ENCODE assay signal across 8 mouse cellular contexts in the genomic region with DNA sequence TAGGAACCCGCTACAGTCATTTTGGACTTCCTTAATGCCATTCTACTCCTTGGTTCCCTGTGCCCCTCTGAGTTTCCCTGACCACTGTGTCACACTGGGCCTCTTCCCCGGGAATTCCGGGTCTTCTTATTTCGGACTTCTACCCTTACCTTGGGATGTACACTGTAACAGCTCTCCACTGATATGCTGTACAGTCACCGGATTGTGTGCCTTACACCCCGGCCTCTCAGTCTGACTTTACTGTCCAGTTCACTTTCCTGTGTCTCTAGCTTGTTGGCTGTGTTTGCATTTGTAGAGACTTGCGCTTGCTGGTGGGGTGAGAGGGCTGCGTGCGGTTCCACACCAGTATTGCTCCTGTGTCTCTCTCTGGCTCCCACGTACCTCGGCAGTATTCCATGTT. TPM values are rescaled to one million over a fixed set of nuclear protein-coding genes. Genes with fewer than 3 reads are reported as not detected.
A peak's percentile ranks its signal among the peaks of the same experiment; 100 is the strongest.
DNase-seq lines count a peak whose midpoint lies in the region; ATAC-seq and TF ChIP-seq lines count a peak whose summit lies in the region.

No protein-coding gene starts in this region.

- no peak for TF ChIP-seq EP300 in liver, postnatal 0 days (IDR thresholded peaks at IDR 0.05; ENCODE audit: low read depth)

- in situ Hi-C loops in ES-E14 (cut with MboI; ENCODE audit: low sequenced_read_pairs in 2 of 2, unreplicated experiment in 2 of 2) = no loop called here

- peaks cover 46% of the 10 kb centered on the region for H3K36me3 ChIP-seq in heart, embryonic 15.5 days
- peaks cover 2% of the 10 kb centered on the region; the same call in 1 of the 2 replicates for H3K36me3 ChIP-seq in ES-E14 (ENCODE audit: control insufficient read depth, insufficient read depth, low read length, poor library complexity, severe bottlenecking)
- H3K36me3 ChIP-seq in forebrain, embryonic 14.5 days (ENCODE audit: control insufficient read depth, insufficient read depth, low read length) = peaks cover 29% of the 10 kb centered on the region
- H3K36me3 ChIP-seq in liver, postnatal 0 days (replicated peaks; ENCODE audit: insufficient read depth, low read length) = peaks cover 44% of the 10 kb centered on the region

- peak overlapping the region; percentile 88 for H3K4me2 ChIP-seq in heart, embryonic 15.5 days
- peak overlapping the region; percentile 73 for H3K4me2 ChIP-seq in forebrain, embryonic 14.5 days (ENCODE audit: low read length)
- H3K4me2 ChIP-seq in liver, postnatal 0 days (ENCODE audit: low read depth, low read length) = peak overlapping the region; percentile 93

- no peak for ATAC-seq in heart, embryonic 15.5 days (replicated peaks; ENCODE audit: insufficient number of reproducible peaks, insufficient read depth, low FRiP score, low read depth)
- no peak for ATAC-seq in forebrain, embryonic 14.5 days
- peak; percentile 1; the same call in 1 of the 2 replicates for ATAC-seq in liver, postnatal 0 days
- ATAC-seq in erythroid progenitor cell, adult 5-6 weeks (replicated peaks; ENCODE audit: low FRiP score, poor library complexity, severe bottlenecking) = no peak

- peak overlapping the region; percentile 93 for H3K4me3 ChIP-seq in heart, embryonic 15.5 days
- peak overlapping the region; percentile 83 to 85 for H3K4me3 ChIP-seq in ES-E14 (ENCODE audit: insufficient read depth in 1 of 2, low read depth in 1 of 2, low read length in 2 of 2, poor library complexity in 1 of 2, severe bottlenecking in 1 of 2)
- peak overlapping the region; percentile 48 for H3K4me3 ChIP-seq in forebrain, embryonic 14.5 days (ENCODE audit: low read depth, low read length)
- peak overlapping the region; percentile 72 for H3K4me3 ChIP-seq in liver, postnatal 0 days (ENCODE audit: low read depth, low read length)

- no peak for TF ChIP-seq CTCF in liver, postnatal 0 days (IDR thresholded peaks at IDR 0.05; ENCODE audit: low read depth)

- no peak for DNase-seq in heart, adult 11 months
- no peak for DNase-seq in ES-E14 (ENCODE audit: low read depth, low spot score)
- no peak for DNase-seq in forebrain, embryonic 14.5 days (ENCODE audit: low spot score)
- no peak for DNase-seq in liver, postnatal 0 days
- DNase-seq in thymus, postnatal 0 days (ENCODE audit: low spot score) = no peak
- DNase-seq in layer of hippocampus, postnatal 10 days (ENCODE audit: low spot score in 2 of 2) = no peak

- peak overlapping the region; percentile 80 for H3K27ac ChIP-seq in heart, embryonic 15.5 days
- no peak overlapping the region for H3K27ac ChIP-seq in ES-E14 (ENCODE audit: insufficient read depth, low read depth, low read length, poor library complexity, severe bottlenecking)
- no peak overlapping the region for H3K27ac ChIP-seq in forebrain, embryonic 14.5 days (ENCODE audit: low read depth, low read length)
- peak overlapping the region; percentile 91 for H3K27ac ChIP-seq in liver, postnatal 0 days (ENCODE audit: low read depth)

- peak overlapping the region; percentile 92 for H3K9ac ChIP-seq in heart, embryonic 15.5 days
- H3K9ac ChIP-seq in ES-E14 (ENCODE audit: insufficient read depth, low read depth, low read length, poor library complexity, severe bottlenecking) = peak overlapping the region; percentile 80; the same call in 1 of the 2 replicates
- H3K9ac ChIP-seq in forebrain, embryonic 14.5 days (ENCODE audit: low read length) = peak overlapping the region; percentile 68
- peak overlapping the region; percentile 84 for H3K9ac ChIP-seq in liver, postnatal 0 days (replicated peaks)

- peaks cover 22% of the 10 kb centered on the region for H3K4me1 ChIP-seq in heart, embryonic 15.5 days (replicated peaks)
- peaks cover 0 to 8% of the 10 kb centered on the region in 2 experiments; a peak in 1 of 4 replicates for H3K4me1 ChIP-seq in ES-E14 (ENCODE audit: control insufficient read depth in 2 of 2, insufficient read depth in 2 of 2, low read length in 2 of 2, poor library complexity in 1 of 2)
- no peaks in the 10 kb centered on the region; the same call in 1 of the 2 replicates for H3K4me1 ChIP-seq in forebrain, embryonic 14.5 days (ENCODE audit: control insufficient read depth, insufficient read depth, low read length)
- peaks cover 28% of the 10 kb centered on the region for H3K4me1 ChIP-seq in liver, postnatal 0 days (ENCODE audit: insufficient read depth)

- 6% methylated on average over 11 of the region's 11 CpGs for WGBS in heart, embryonic 15.5 days
- WGBS in forebrain, embryonic 14.5 days = 14% methylated on average over 11 of the region's 11 CpGs
- WGBS in liver, postnatal 0 days (ENCODE audit: insufficient replicate concordance) = 2% methylated on average over 11 of the region's 11 CpGs

- no peaks in the 10 kb centered on the region for H3K9me3 ChIP-seq in heart, embryonic 15.5 days (replicated peaks)
- H3K9me3 ChIP-seq in ES-E14 (ENCODE audit: control insufficient read depth, insufficient read depth, low read depth, low read length) = no peaks in the 10 kb centered on the region
- H3K9me3 ChIP-seq in forebrain, embryonic 14.5 days (replicated peaks; ENCODE audit: control insufficient read depth, low read length) = no peaks in the 10 kb centered on the region
- H3K9me3 ChIP-seq in liver, postnatal 0 days (ENCODE audit: low read length) = no peaks in the 10 kb centered on the region

- no peaks in the 10 kb centered on the region; the same call in 1 of the 2 replicates for H3K27me3 ChIP-seq in heart, embryonic 15.5 days
- H3K27me3 ChIP-seq in forebrain, embryonic 14.5 days (replicated peaks; ENCODE audit: control insufficient read depth, insufficient read depth, low read length) = no peaks in the 10 kb centered on the region
- no peaks in the 10 kb centered on the region for H3K27me3 ChIP-seq in liver, postnatal 0 days (ENCODE audit: insufficient read depth, low read length)

TF ChIP-seq in ES-E14, 5 proteins besides CTCF, POLR2A, EP300 and RAD21:
- TF ChIP-seq CHD2 (IDR thresholded peaks at IDR 0.05; ENCODE audit: low read depth, low read length) = no peak
TF ChIP-seq in ES-E14: peak in this region for 0.

RNA-seq across cellular contexts. Expression of gene Eml3, which starts 0.8 kb away (rescaled TPM):
- 12.7 and 21.9 TPM in 2 replicates for polyA plus RNA-seq in heart, embryonic 15.5 days (2015; fragmentation: Nextera tagmentation; extraction: Ambion mirVana)
- 20.6 and 22.2 TPM in 2 replicates for total RNA-seq in ES-E14 (2012; rRNA removed)
- 4.1 and 5.4 TPM in 2 replicates for polyA plus RNA-seq in forebrain, embryonic 14.5 days (2014; fragmentation: Nextera tagmentation; extraction: Ambion mirVana)
- polyA plus RNA-seq in liver, postnatal 0 days (2015; fragmentation: Nextera tagmentation; extraction: Ambion mirVana) = 8.0 and 9.5 TPM in 2 replicates
- polyA plus RNA-seq in thymus, postnatal 0 days (2015; fragmentation: Nextera tagmentation; extraction: Ambion mirVana) = 25.2 and 27.1 TPM in 2 replicates
- 10 to 100 TPM; 11.0 to 11.9 TPM for total RNA-seq in layer of hippocampus, postnatal 10 days (2021)
- 6.5 and 9.6 TPM in 2 replicates for total RNA-seq in erythroid progenitor cell, adult 5-6 weeks (2015; ENCODE audit: low replicate concordance)
- 7.1 and 14.0 TPM in 2 replicates for total RNA-seq in erythroid progenitor cell, adult 5-6 weeks (2017; ENCODE audit: low replicate concordance)

RNA-seq across cellular contexts. Expression of gene Rom1, which starts 1.0 kb away (rescaled TPM):
- 1.9 and 2.3 TPM in 2 replicates for polyA plus RNA-seq in heart, embryonic 15.5 days (2015; fragmentation: Nextera tagmentation; extraction: Ambion mirVana)
- total RNA-seq in ES-E14 (2012; rRNA removed) = 3.6 and 4.0 TPM in 2 replicates
- polyA plus RNA-seq in forebrain, embryonic 14.5 days (2014; fragmentation: Nextera tagmentation; extraction: Ambion mirVana) = 0.93 and 0.99 TPM in 2 replicates
- polyA plus RNA-seq in liver, postnatal 0 days (2015; fragmentation: Nextera tagmentation; extraction: Ambion mirVana) = 2.0 and 2.5 TPM in 2 replicates
- 4.7 TPM in 2 replicates for polyA plus RNA-seq in thymus, postnatal 0 days (2015; fragmentation: Nextera tagmentation; extraction: Ambion mirVana)
- total RNA-seq in layer of hippocampus, postnatal 10 days (2021) = 1 to 10 TPM; 2.3 to 2.4 TPM
- not detected in 2 replicates for total RNA-seq in erythroid progenitor cell, adult 5-6 weeks (2015; ENCODE audit: low replicate concordance)
- total RNA-seq in erythroid progenitor cell, adult 5-6 weeks (2017; ENCODE audit: low replicate concordance) = not detected in 2 replicates

RNA-seq across cellular contexts. Expression of gene B3gat3, which starts 9.9 kb away (rescaled TPM):
- 33.3 and 38.1 TPM in 2 replicates for polyA plus RNA-seq in heart, embryonic 15.5 days (2015; fragmentation: Nextera tagmentation; extraction: Ambion mirVana)
- 30.4 and 36.8 TPM in 2 replicates for total RNA-seq in ES-E14 (2012; rRNA removed)
- polyA plus RNA-seq in forebrain, embryonic 14.5 days (2014; fragmentation: Nextera tagmentation; extraction: Ambion mirVana) = 53.3 and 67.0 TPM in 2 replicates
- 20.2 and 22.3 TPM in 2 replicates for polyA plus RNA-seq in liver, postnatal 0 days (2015; fragmentation: Nextera tagmentation; extraction: Ambion mirVana)
- polyA plus RNA-seq in thymus, postnatal 0 days (2015; fragmentation: Nextera tagmentation; extraction: Ambion mirVana) = 28.4 and 29.3 TPM in 2 replicates
- 100 to 1,000 TPM; 121 to 130 TPM for total RNA-seq in layer of hippocampus, postnatal 10 days (2021)
- 16.2 and 28.1 TPM in 2 replicates for total RNA-seq in erythroid progenitor cell, adult 5-6 weeks (2015; ENCODE audit: low replicate concordance)
- 13.8 and 21.3 TPM in 2 replicates for total RNA-seq in erythroid progenitor cell, adult 5-6 weeks (2017; ENCODE audit: low replicate concordance)

RNA-seq across cellular contexts. Expression of gene Mta2, which starts 11.6 kb away (rescaled TPM):
- 74.2 and 99.5 TPM in 2 replicates for polyA plus RNA-seq in heart, embryonic 15.5 days (2015; fragmentation: Nextera tagmentation; extraction: Ambion mirVana)
- 89.8 and 92.9 TPM in 2 replicates for total RNA-seq in ES-E14 (2012; rRNA removed)
- 57.1 and 57.4 TPM in 2 replicates for polyA plus RNA-seq in forebrain, embryonic 14.5 days (2014; fragmentation: Nextera tagmentation; extraction: Ambion mirVana)
- polyA plus RNA-seq in liver, postnatal 0 days (2015; fragmentation: Nextera tagmentation; extraction: Ambion mirVana) = 43.0 and 45.7 TPM in 2 replicates
- polyA plus RNA-seq in thymus, postnatal 0 days (2015; fragmentation: Nextera tagmentation; extraction: Ambion mirVana) = 203 and 214 TPM in 2 replicates
- total RNA-seq in layer of hippocampus, postnatal 10 days (2021) = 10 to 100 TPM; 60.6 to 67.9 TPM
- total RNA-seq in erythroid progenitor cell, adult 5-6 weeks (2015; ENCODE audit: low replicate concordance) = 59.9 and 70.3 TPM in 2 replicates
- 84.2 and 125 TPM in 2 replicates for total RNA-seq in erythroid progenitor cell, adult 5-6 weeks (2017; ENCODE audit: low replicate concordance)

RNA-seq across cellular contexts. Expression of gene Tut1, which starts 23.5 kb away (rescaled TPM):
- 13.7 and 19.4 TPM in 2 replicates for polyA plus RNA-seq in heart, embryonic 15.5 days (2015; fragmentation: Nextera tagmentation; extraction: Ambion mirVana)
- 42.6 and 49.6 TPM in 2 replicates for total RNA-seq in ES-E14 (2012; rRNA removed)
- polyA plus RNA-seq in forebrain, embryonic 14.5 days (2014; fragmentation: Nextera tagmentation; extraction: Ambion mirVana) = 24.2 and 26.4 TPM in 2 replicates
- polyA plus RNA-seq in liver, postnatal 0 days (2015; fragmentation: Nextera tagmentation; extraction: Ambion mirVana) = 9.0 and 10.7 TPM in 2 replicates
- polyA plus RNA-seq in thymus, postnatal 0 days (2015; fragmentation: Nextera tagmentation; extraction: Ambion mirVana) = 31.2 and 32.4 TPM in 2 replicates
- total RNA-seq in layer of hippocampus, postnatal 10 days (2021) = 10 to 100 TPM; 15.6 to 16.2 TPM
- total RNA-seq in erythroid progenitor cell, adult 5-6 weeks (2015; ENCODE audit: low replicate concordance) = 0.84 and 3.2 TPM in 2 replicates
- 3.7 and 4.4 TPM in 2 replicates for total RNA-seq in erythroid progenitor cell, adult 5-6 weeks (2017; ENCODE audit: low replicate concordance)

Comparison
In these comparisons a context has a peak if more than half of its experiments do, and no peak if none do; other contexts are left out.
1. H3K27ac ChIP-seq: peak in heart, embryonic 15.5 days (single experiment) and liver, postnatal 0 days (single experiment); none in ES-E14 (single experiment) and forebrain, embryonic 14.5 days (single experiment).
2. Peak in every context shown above with its lines, with median percentiles within 50 percentile points of each other: H3K4me2 ChIP-seq, H3K4me3 ChIP-seq and H3K9ac ChIP-seq.